Mouse (Mus musculus) CH12.LX (cell line): ENCODE measurements around the gene Sema4a. TPM values are rescaled to one million over a fixed set of nuclear protein-coding genes. Genes with fewer than 3 reads are reported as not detected.

Experiments used
- DNase-seq: peaks from one replicate; pipeline ENCODE4 v3.0.0-alpha.2; 2013; ENCODE audit errors: extremely low read depth
- H3K27ac ChIP-seq: 2 replicates; pipeline ENCODE4 v1.5.1; 2012; ENCODE audit warnings: low read depth, mild to moderate bottlenecking, control low read depth, moderate library complexity; ENCODE audit not compliant: insufficient read depth
- H3K27me3 ChIP-seq: replicated peaks from 2 replicates; pipeline ENCODE3; 2012; ENCODE audit warnings: inconsistent platforms
- H3K36me3 ChIP-seq, 2 experiments: replicated peaks in 1 of 2; 2 replicates each; pipeline versions ENCODE3 to v1.6.1; 2012; ENCODE audit warnings: inconsistent platforms in 1 of 2, low read length in 1 of 2, mild to moderate bottlenecking in 1 of 2, mixed read lengths in 1 of 2, moderate library complexity in 1 of 2; ENCODE audit not compliant: control insufficient read depth in 1 of 2, insufficient read depth in 1 of 2
- H3K4me1 ChIP-seq, 2 experiments: 2 replicates each; pipeline ENCODE4 v1.6.1; 2012; ENCODE audit warnings: inconsistent platforms in 1 of 2, moderate library complexity in 1 of 2; ENCODE audit not compliant: insufficient read depth in 2 of 2, control insufficient read depth in 1 of 2
- H3K4me2 ChIP-seq: 2 replicates; pipeline ENCODE4 v1.6.1; 2012; ENCODE audit warnings: low read depth, mild to moderate bottlenecking, control low read depth; ENCODE audit not compliant: poor library complexity, insufficient read depth, severe bottlenecking
- H3K4me3 ChIP-seq, 3 experiments: fragments of 150-350 bp in 1 of 3; sonication (generic) in 1 of 3; replicated peaks in 1 of 3; 2 replicates each; pipeline versions ENCODE3 to v1.5.1; 2011 to 2012; ENCODE audit warnings: low read depth in 2 of 3, low read length in 2 of 3, mild to moderate bottlenecking in 2 of 3, moderate library complexity in 2 of 3, control low read depth in 1 of 3, improper control_type of control experiment in 1 of 3, inconsistent platforms in 1 of 3, mixed read lengths in 1 of 3; ENCODE audit not compliant: poor library complexity in 1 of 3
- H3K79me2 ChIP-seq: replicated peaks from 2 replicates; pipeline ENCODE4 v1.6.1; 2012; ENCODE audit warnings: mild to moderate bottlenecking, moderate library complexity; ENCODE audit not compliant: control insufficient read depth, poor library complexity, insufficient read depth, severe bottlenecking; ENCODE audit errors: extremely low read depth
- H3K9ac ChIP-seq: 2 replicates; pipeline ENCODE4 v1.6.1; 2012; ENCODE audit warnings: low read depth, mild to moderate bottlenecking, control low read depth, moderate library complexity; ENCODE audit not compliant: insufficient read depth
- H3K9me3 ChIP-seq: replicated peaks from 2 replicates; pipeline ENCODE3; 2012; ENCODE audit warnings: low read length, inconsistent platforms, mixed read lengths
- BHLHE40 ChIP-seq: IDR thresholded peaks from 2 replicates; pipeline ENCODE4 v1.6.1; 2011; ENCODE audit warnings: mild to moderate bottlenecking, low read depth, low read length, improper control_type of control experiment
- CHD1 ChIP-seq: IDR thresholded peaks from 2 replicates; pipeline ENCODE4 v1.6.1; 2012; ENCODE audit warnings: low read depth, low read length, improper control_type of control experiment, inconsistent platforms
- CTCF ChIP-seq, 2 experiments: IDR thresholded peaks in 1 of 2; conservative IDR thresholded peaks in 1 of 2; 2 replicates each; pipeline ENCODE4 v1.5.1; 2011 to 2012; ENCODE audit warnings: low read depth in 2 of 2, low read length in 2 of 2, improper control_type of control experiment in 1 of 2, inconsistent platforms in 1 of 2, mild to moderate bottlenecking in 1 of 2, moderate library complexity in 1 of 2
- ELF1 ChIP-seq: IDR thresholded peaks from 2 replicates; pipeline ENCODE4 v1.6.1; 2014; ENCODE audit warnings: low read depth, mild to moderate bottlenecking, inconsistent platforms, low read length, improper control_type of control experiment
- EP300 ChIP-seq: IDR thresholded peaks from 2 replicates; pipeline ENCODE4 v1.6.1; 2011; ENCODE audit warnings: low read length, improper control_type of control experiment
- HCFC1 ChIP-seq: IDR thresholded peaks from 2 replicates; pipeline ENCODE4 v1.6.1; 2012; ENCODE audit warnings: low read depth, mild to moderate bottlenecking, inconsistent platforms, low read length, improper control_type of control experiment
- IRF4 ChIP-seq: IDR thresholded peaks from 2 replicates; pipeline ENCODE4 v1.6.1; 2014; ENCODE audit warnings: low read depth, mild to moderate bottlenecking, inconsistent platforms, low read length, improper control_type of control experiment
- KAT2A ChIP-seq: IDR thresholded peaks from 2 replicates; pipeline ENCODE4 v1.6.1; 2012; ENCODE audit warnings: low read length, improper control_type of control experiment, inconsistent platforms; ENCODE audit not compliant: insufficient replicate concordance
- MAFK ChIP-seq: IDR thresholded peaks from 2 replicates; pipeline ENCODE4 v1.6.1; 2011; ENCODE audit warnings: low read length, improper control_type of control experiment; ENCODE audit not compliant: insufficient replicate concordance
- MAZ ChIP-seq: IDR thresholded peaks from 2 replicates; pipeline ENCODE4 v1.6.1; 2012; ENCODE audit warnings: low read depth, mild to moderate bottlenecking, inconsistent platforms, low read length, improper control_type of control experiment, moderate library complexity
- MEF2A ChIP-seq: IDR thresholded peaks from 2 replicates; pipeline ENCODE4 v1.6.1; 2014; ENCODE audit warnings: low read depth, mild to moderate bottlenecking, inconsistent platforms, low read length, improper control_type of control experiment, borderline replicate concordance
- MXI1 ChIP-seq: IDR thresholded peaks from 2 replicates; pipeline ENCODE4 v1.6.1; 2011; ENCODE audit warnings: mild to moderate bottlenecking, low read depth, low read length, improper control_type of control experiment
- NELFE ChIP-seq: IDR thresholded peaks from 2 replicates; pipeline ENCODE4 v1.6.1; 2011; ENCODE audit warnings: low read depth, low read length, improper control_type of control experiment
- NRF1 ChIP-seq: IDR thresholded peaks from 2 replicates; pipeline ENCODE4 v1.6.1; 2014; ENCODE audit warnings: low read depth, mild to moderate bottlenecking, inconsistent platforms, low read length, improper control_type of control experiment, moderate library complexity
- POLR2A ChIP-seq: IDR thresholded peaks from 2 replicates; pipeline ENCODE4 v1.6.1; 2011; ENCODE audit warnings: low read depth, mild to moderate bottlenecking, improper control_type of control experiment, low read length
- POLR2AphosphoS2 ChIP-seq: IDR thresholded peaks from 2 replicates; pipeline ENCODE4 v1.6.1; 2011; ENCODE audit warnings: low read depth, low read length, improper control_type of control experiment
- RCOR1 ChIP-seq: conservative IDR thresholded peaks from 2 replicates; pipeline ENCODE4 v1.6.1; 2012; ENCODE audit warnings: low read depth, mild to moderate bottlenecking, inconsistent platforms, low read length, improper control_type of control experiment
- SIN3A ChIP-seq: IDR thresholded peaks from 2 replicates; pipeline ENCODE4 v1.6.1; 2012; ENCODE audit warnings: low read length, improper control_type of control experiment, inconsistent platforms
- SMC3 ChIP-seq: IDR thresholded peaks from 2 replicates; pipeline ENCODE4 v1.6.1; 2011; ENCODE audit warnings: low read depth, low read length, improper control_type of control experiment
- TCF12 ChIP-seq: IDR thresholded peaks from 2 replicates; pipeline ENCODE4 v1.6.1; 2014; ENCODE audit warnings: low read depth, mild to moderate bottlenecking, inconsistent platforms, low read length, improper control_type of control experiment
- UBTF ChIP-seq: IDR thresholded peaks from 2 replicates; pipeline ENCODE4 v1.6.1; 2012; ENCODE audit warnings: low read depth, mild to moderate bottlenecking, inconsistent platforms, low read length, improper control_type of control experiment, moderate library complexity
- USF1 ChIP-seq: IDR thresholded peaks from 2 replicates; pipeline ENCODE4 v1.6.1; 2014; ENCODE audit warnings: low read depth, mild to moderate bottlenecking, inconsistent platforms, low read length, improper control_type of control experiment
- ZC3H11A ChIP-seq: IDR thresholded peaks from 2 replicates; pipeline ENCODE4 v1.6.1; 2012; ENCODE audit warnings: low read depth, mild to moderate bottlenecking, inconsistent platforms, low read length, improper control_type of control experiment
- ZKSCAN1 ChIP-seq: IDR thresholded peaks from 2 replicates; pipeline ENCODE4 v1.6.1; 2012; ENCODE audit warnings: low read depth, inconsistent platforms, low read length, improper control_type of control experiment, borderline replicate concordance
- ZMIZ1 ChIP-seq: IDR thresholded peaks from 2 replicates; pipeline ENCODE4 v1.6.1; 2012; ENCODE audit warnings: low read depth, mild to moderate bottlenecking, inconsistent platforms, low read length, improper control_type of control experiment
- dilution Hi-C: fragments of 300-500 bp; cut with MboI; formaldehyde crosslinking; loops from 2 replicates; pipeline ENCODE4 v1.14.3; 2020; ENCODE audit warnings: low sequenced_read_pairs; ENCODE audit not compliant: extremely low pct_unique_long_range_greater_than_20kb, extremely low pct_ligation_motif_present
- in situ Hi-C: fragments of 300-500 bp; cut with MboI; formaldehyde crosslinking; loops from 3 replicates; pipeline ENCODE4 v1.14.3; 2019; ENCODE audit warnings: low sequenced_read_pairs, low pct_ligation_motif_present, low pct_unique_long_range_greater_than_20kb, mixed read lengths
- polyA plus RNA-seq: library from polyadenylated mRNA; unstranded; fragments of >175 nt; gene quantifications from 2 replicates; pipeline ENCODE4 v1.2.1, GENCODE M21; 2012; ENCODE audit warnings: low read depth; ENCODE audit not compliant: insufficient read length
- total RNA-seq, 2 experiments: library from RNA; depleted of rRNA; stranded (reverse); fragments of 300-350 nt in 1 of 2; fragments of >200 nt in 1 of 2; gene quantifications; 2 replicates each; pipeline ENCODE4 v1.2.3; 2012 to 2014

The Sema4a gene
- total and polyA plus RNA-seq, 3 experiments = 3.5 to 7.1 (median 4.7) TPM

DNA sequence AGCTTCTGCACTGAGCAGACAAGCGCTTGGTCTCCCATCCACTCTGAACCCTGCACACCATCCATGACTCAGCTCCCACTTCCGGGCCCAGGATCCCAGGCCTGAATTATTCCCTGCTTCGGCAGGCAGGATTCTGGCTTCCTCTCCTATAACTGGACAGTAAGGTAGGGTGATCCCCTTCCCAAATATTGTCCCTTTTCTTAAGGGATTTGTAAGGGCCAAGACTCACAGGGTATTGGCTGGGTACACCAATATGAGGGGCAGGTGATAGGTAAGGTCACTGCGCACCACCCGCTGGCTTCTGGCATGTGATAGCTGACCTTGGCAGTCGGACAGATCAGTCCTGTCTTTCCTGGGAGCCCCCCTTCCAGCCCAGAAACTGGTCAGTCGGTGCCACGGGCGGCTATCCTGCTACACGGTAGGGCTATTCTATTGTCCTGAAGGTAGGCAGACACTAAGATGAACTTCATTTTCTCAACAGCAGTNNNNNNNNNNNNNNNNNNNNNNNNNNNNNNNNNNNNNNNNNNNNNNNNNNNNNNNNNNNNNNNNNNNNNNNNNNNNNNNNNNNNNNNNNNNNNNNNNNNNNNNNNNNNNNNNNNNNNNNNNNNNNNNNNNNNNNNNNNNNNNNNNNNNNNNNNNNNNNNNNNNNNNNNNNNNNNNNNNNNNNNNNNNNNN is 34.9 kb upstream of the Sema4a start:
- H3K4me2 ChIP-seq = no peak overlapping the region
- dilution Hi-C loops = no loop called here
- H3K9ac ChIP-seq = no peak overlapping the region
- H3K79me2 ChIP-seq = no peaks in the 10 kb centered on the region
- TF ChIP-seq BHLHE40 (no peak), ZMIZ1 (no peak), POLR2AphosphoS2 (no peak), NRF1 (no peak), POLR2A (no peak), ELF1 (no peak), UBTF (no peak), SIN3A (no peak), RCOR1 (no peak), CHD1 (no peak), KAT2A (no peak), ZKSCAN1 (no peak), MAFK (no peak), HCFC1 (no peak)
- in situ Hi-C loops = no loop called here
- no peak overlapping the region for H3K4me3 ChIP-seq
- peaks cover 0 to 12% of the 10 kb centered on the region in 2 experiments for H3K36me3 ChIP-seq
- no peak for DNase-seq
- no peaks in the 10 kb centered on the region for H3K9me3 ChIP-seq
- H3K27ac ChIP-seq = no peak overlapping the region
- H3K4me1 ChIP-seq = peaks cover 17 to 43% of the 10 kb centered on the region in 2 experiments
- H3K27me3 ChIP-seq = no peaks in the 10 kb centered on the region

DNA sequence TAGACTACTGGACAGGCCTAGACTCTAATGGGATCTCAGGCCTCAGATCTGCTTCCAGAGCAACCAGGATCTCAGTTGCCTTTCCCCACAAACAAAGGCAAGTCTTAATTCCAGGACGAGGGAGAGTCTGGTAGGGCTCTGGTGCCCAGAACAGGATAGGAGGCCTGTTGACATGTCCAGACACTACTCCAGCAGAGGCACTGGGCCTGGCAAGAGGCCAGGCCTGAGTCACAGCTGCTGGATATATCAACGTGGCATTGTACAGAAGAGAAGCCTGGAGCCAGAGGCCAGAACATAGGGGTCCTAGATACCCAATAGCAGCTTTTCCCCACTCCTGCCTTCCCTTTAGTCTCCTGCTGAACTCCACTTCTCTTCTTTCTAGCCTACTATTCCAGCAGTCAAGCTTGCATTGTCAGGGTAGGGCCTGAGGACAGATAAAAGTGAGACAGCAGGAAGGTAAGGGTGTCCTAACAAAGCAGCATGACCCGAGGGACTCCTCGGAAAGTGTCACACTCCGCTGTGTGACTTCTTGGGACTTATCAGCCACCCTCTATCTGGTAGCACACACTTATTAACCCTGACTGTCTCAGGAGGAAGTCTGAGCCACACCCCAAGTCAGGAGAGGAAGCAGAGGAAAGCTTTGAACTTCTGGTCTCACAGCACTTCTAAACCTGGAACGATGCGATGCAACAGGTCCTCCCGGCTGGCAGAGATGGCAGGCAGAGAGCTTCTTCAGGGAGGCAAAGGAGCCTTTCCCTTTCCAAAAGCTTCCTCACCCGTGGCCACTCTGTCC is 34.0 kb upstream of the Sema4a start:
- no peak overlapping the region for H3K4me3 ChIP-seq
- dilution Hi-C loops = no loop called here

More for the DNA sequence above, 34.0 kb upstream of the Sema4a start:
- Histone ChIP-seq H3K79me2 (no peaks in the 10 kb centered on the region), H3K9ac (no peak overlapping the region), H3K4me2 (no peak overlapping the region), H3K27me3 (no peaks in the 10 kb centered on the region), H3K36me3 (peaks cover 0 to 12% of the 10 kb centered on the region in 2 experiments), H3K9me3 (no peaks in the 10 kb centered on the region), H3K4me1 (peaks cover 24 to 48% of the 10 kb centered on the region in 2 experiments), H3K27ac (no peak overlapping the region)
- TF ChIP-seq SMC3 (no peak), ELF1 (no peak), ZC3H11A (no peak), UBTF (no peak), IRF4 (no peak), MXI1 (no peak), TCF12 (no peak), EP300 (no peak), NELFE (no peak), MAFK (no peak), ZMIZ1 (no peak), SIN3A (no peak), CTCF (conservative IDR thresholded peaks at IDR 0.05 in 1 of 2, IDR thresholded peaks at IDR 0.05 in 1 of 2; ENCODE audit: low read depth in 2 of 2, low read length in 2 of 2) (no peak), USF1 (no peak), HCFC1 (no peak), POLR2A (no peak), POLR2AphosphoS2 (no peak), MAZ (no peak), BHLHE40 (no peak), MEF2A (no peak)
- in situ Hi-C loops = no loop called here
- no peak for DNase-seq
